Mouse (Mus musculus) neural tube, embryonic 14.5 days (tissue): ENCODE data around the gene Wfikkn2. TPM values are rescaled to one million over a fixed set of nuclear protein-coding genes. Genes with fewer than 3 reads are reported as not detected.

ENCODE experiments used
- ATAC-seq: fragments of 200-750 bp; cut with Nextera tagmentation; 2 replicates; pipeline ENCODE4 v1.8.0; 2017; ENCODE audit warnings: low read depth, mild to moderate bottlenecking, moderate TSS enrichment, moderate library complexity
- H3K27ac ChIP-seq: fragments of 300-500 bp; sonication (generic); 2 replicates; pipeline ENCODE4 v1.5.1; 2014; ENCODE audit warnings: low read depth, mild to moderate bottlenecking, control low read depth, low read length, moderate library complexity, mixed read lengths
- H3K27me3 ChIP-seq: fragments of 300-500 bp; sonication (generic); 2 replicates; pipeline ENCODE4 v1.6.1; 2014; ENCODE audit warnings: low read length; ENCODE audit not compliant: control insufficient read depth, insufficient read depth
- H3K36me3 ChIP-seq: fragments of 300-500 bp; sonication (generic); 2 replicates; pipeline ENCODE4 v1.6.1; 2014; ENCODE audit warnings: low read length, mixed read lengths; ENCODE audit not compliant: control insufficient read depth, insufficient read depth
- H3K4me1 ChIP-seq: fragments of 300-500 bp; sonication (generic); 2 replicates; pipeline ENCODE4 v1.6.1; 2014; ENCODE audit warnings: low read length; ENCODE audit not compliant: control insufficient read depth, insufficient read depth
- H3K4me2 ChIP-seq: fragments of 300-500 bp; sonication (generic); 2 replicates; pipeline ENCODE4 v1.6.1; 2014; ENCODE audit warnings: mild to moderate bottlenecking, low read depth, low read length, control low read depth
- H3K4me3 ChIP-seq: fragments of 300-500 bp; sonication (generic); 2 replicates; pipeline ENCODE4 v1.5.1; 2014; ENCODE audit warnings: low read depth, low read length, control low read depth, mixed read lengths
- H3K9ac ChIP-seq: fragments of 300-500 bp; sonication (generic); replicated peaks from 2 replicates; pipeline ENCODE4 v1.6.1; 2014; ENCODE audit warnings: low read depth, mild to moderate bottlenecking, control low read depth, low read length, mixed read lengths
- H3K9me3 ChIP-seq: fragments of 300-500 bp; sonication (generic); 2 replicates; pipeline ENCODE4 v1.6.1; 2016; ENCODE audit warnings: low read length; ENCODE audit not compliant: control insufficient read depth
- WGBS: fragments of 180-500 bp; shearing (Covaris S2); extraction: QIAGEN DNeasy Blood & Tissue Kit; methylation state at CpG from one replicate; pipeline ENCODE4 v1.1.7; 2014; 5-methylcytosine and 5-hydroxymethylcytosine counted together
- polyA plus RNA-seq: library from polyadenylated mRNA; unstranded; fragments of >200 nt; fragmentation: Nextera tagmentation; extraction: Ambion mirVana; gene quantifications from 2 replicates; pipeline ENCODE4 v1.2.1, GENCODE M21; 2014

The Wfikkn2 gene
- polyA plus RNA-seq, 1 experiment from 2014 or later, result 0.24 TPM

- Histone ChIP-seq H3K9me3 (no peaks in the 10 kb centered on the region), H3K4me2 (no peak within 1 kb of the TSS), H3K36me3 (peaks cover 8% of the 10 kb centered on the region), H3K4me1 (peaks cover 4% of the 10 kb centered on the region), H3K27ac (no peak within 1 kb of the TSS), H3K9ac (no peak within 1 kb of the TSS), H3K4me3 (no peak within 1 kb of the TSS), H3K27me3 (no peaks in the 10 kb centered on the region)
- 81% methylated on average over 11 of the region's 11 CpGs for WGBS
- ATAC-seq, result no peak
Measured at GRCm38 (mm10) chr11:94281199-94282181, 35.7 kb upstream of the Wfikkn2 start, which contains the start of gene Gm21885. Gene Gm21885, plus strand, starts transcription at chr11:94281873.

DNA sequence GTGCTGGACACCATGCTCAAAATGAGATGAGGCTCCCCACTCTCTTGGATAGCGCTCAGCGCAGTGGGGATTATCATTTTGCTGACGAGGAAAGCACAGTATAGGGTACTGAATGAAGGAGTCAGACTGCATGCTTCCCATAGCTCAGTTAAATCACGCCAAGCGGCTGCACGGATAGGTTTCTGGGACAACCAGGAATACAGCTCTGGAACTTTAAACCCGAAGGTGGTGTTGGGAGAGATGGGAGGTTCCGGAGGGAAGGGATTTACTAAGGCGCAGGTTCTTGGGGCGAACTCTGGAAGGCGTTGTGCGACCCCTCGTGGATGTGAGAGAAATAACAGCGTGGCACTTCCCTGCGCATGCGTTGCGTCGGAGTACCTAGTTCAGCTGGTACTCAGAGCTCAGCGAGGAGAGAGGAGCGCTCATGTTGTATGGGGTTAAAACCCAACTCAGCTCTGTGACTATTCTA, 31.1 kb upstream of the Wfikkn2 start:
- Histone ChIP-seq H3K4me2 (peak overlapping the region; percentile 51), H3K4me3 (peak overlapping the region; percentile 24), H3K36me3 (no peaks in the 10 kb centered on the region), H3K9me3 (no peaks in the 10 kb centered on the region), H3K27me3 (no peaks in the 10 kb centered on the region), H3K9ac (0 out of 2 replicates have a peak overlapping the region, but pooled peaks have one; percentile 37), H3K27ac (0 out of 2 replicates have a peak overlapping the region, but pooled peaks have one; percentile 16), H3K4me1 (peaks cover 5% of the 10 kb centered on the region)
- 8% methylated on average over 20 of the region's 20 CpGs for WGBS
- ATAC-seq, result peak; percentile 90

GRCm38 (mm10) chr11:94275686-94276085, 29.9 kb upstream of the Wfikkn2 start:
- Histone ChIP-seq H3K4me3 (no peak overlapping the region), H3K9me3 (no peaks in the 10 kb centered on the region), H3K4me1 (peaks cover 5% of the 10 kb centered on the region), H3K4me2 (no peak overlapping the region), H3K27ac (no peak overlapping the region), H3K36me3 (no peaks in the 10 kb centered on the region), H3K9ac (no peak overlapping the region), H3K27me3 (no peaks in the 10 kb centered on the region)
- 85% methylated on average over 2 of the region's 2 CpGs for WGBS
- no peak for ATAC-seq

- Histone ChIP-seq H3K9me3 (no peaks in the 10 kb centered on the region), H3K36me3 (no peaks in the 10 kb centered on the region), H3K27ac (no peak overlapping the region), H3K9ac (no peak overlapping the region), H3K4me1 (peaks cover 5% of the 10 kb centered on the region), H3K4me2 (no peak overlapping the region), H3K27me3 (no peaks in the 10 kb centered on the region), H3K4me3 (no peak overlapping the region)
- WGBS, result 84% methylated on average over 7 of the region's 7 CpGs
- no peak for ATAC-seq
Measured at GRCm38 (mm10) chr11:94275226-94275625, 29.4 kb upstream of the Wfikkn2 start.

GRCm38 (mm10) chr11:94274206-94274867, 28.5 kb upstream of the Wfikkn2 start:
- H3K27ac ChIP-seq, result no peak overlapping the region
- no peak for ATAC-seq
- H3K9me3 ChIP-seq, result no peaks in the 10 kb centered on the region
- no peaks in the 10 kb centered on the region for H3K36me3 ChIP-seq
- H3K4me2 ChIP-seq, result no peak overlapping the region
- no peaks in the 10 kb centered on the region for H3K27me3 ChIP-seq
- no peak overlapping the region for H3K4me3 ChIP-seq
- H3K4me1 ChIP-seq, result peaks cover 5% of the 10 kb centered on the region
- 90% methylated on average over 10 of the region's 10 CpGs for WGBS
- no peak overlapping the region for H3K9ac ChIP-seq

DNA sequence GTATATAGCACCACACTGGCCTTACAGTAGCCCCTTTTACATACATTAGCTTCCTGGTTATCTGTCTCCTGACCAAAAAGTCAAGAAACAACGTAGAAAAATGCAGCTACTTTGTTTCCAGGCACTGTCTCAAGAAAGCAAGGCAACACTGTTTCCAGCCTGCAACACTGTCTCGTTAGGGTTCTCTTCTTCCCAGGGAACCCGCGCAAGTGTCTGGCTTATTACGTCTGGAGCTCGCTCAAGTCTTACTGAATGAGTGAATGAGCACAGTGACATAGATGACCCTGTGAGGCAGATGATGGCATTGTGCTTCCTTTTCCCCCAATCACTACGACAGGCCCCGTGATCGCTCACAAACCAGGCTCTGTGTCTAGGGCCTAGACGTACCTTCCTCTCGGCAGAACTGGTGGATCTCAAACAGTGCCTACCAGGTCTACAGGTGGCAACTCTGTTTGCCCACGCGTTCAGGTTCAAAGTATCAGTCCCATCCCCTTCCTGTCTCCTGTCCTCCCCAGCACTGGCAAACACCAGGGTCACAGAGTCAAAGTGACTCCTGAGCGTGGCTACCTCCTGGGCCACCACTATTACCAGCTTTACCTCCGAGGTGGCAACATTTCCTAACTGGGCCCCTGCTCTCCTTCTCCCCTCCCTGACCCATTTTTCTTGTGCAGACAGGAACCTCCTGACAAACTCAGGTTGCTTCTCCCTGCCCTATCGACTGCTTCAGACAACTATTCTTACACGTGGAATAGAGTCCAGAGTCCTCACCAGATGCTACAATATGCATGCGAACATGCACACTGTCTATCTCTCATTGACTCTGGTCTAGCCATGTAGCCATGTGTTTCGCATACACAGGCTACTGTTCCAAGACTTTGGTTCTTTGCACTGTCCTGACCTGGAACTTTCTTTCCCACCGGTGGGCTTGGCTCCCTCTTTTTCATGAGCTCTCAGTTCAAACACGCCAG, 27.4 kb upstream of the Wfikkn2 start:
- no peak overlapping the region for H3K4me3 ChIP-seq
- no peaks in the 10 kb centered on the region for H3K36me3 ChIP-seq
- H3K4me2 ChIP-seq, result no peak overlapping the region
- no peak for ATAC-seq
- 91% methylated on average over 21 of the region's 21 CpGs for WGBS
- peaks cover 5% of the 10 kb centered on the region for H3K4me1 ChIP-seq
- no peaks in the 10 kb centered on the region for H3K27me3 ChIP-seq
- no peak overlapping the region for H3K9ac ChIP-seq
- no peaks in the 10 kb centered on the region for H3K9me3 ChIP-seq
- H3K27ac ChIP-seq, result no peak overlapping the region

GRCm38 (mm10) chr11:94271015-94271414, 25.2 kb upstream of the Wfikkn2 start:
- Histone ChIP-seq H3K9ac (no peak overlapping the region), H3K27me3 (no peaks in the 10 kb centered on the region), H3K27ac (no peak overlapping the region), H3K4me3 (no peak overlapping the region), H3K9me3 (no peaks in the 10 kb centered on the region), H3K4me2 (no peak overlapping the region), H3K4me1 (no peaks in the 10 kb centered on the region), H3K36me3 (no peaks in the 10 kb centered on the region)
- no peak for ATAC-seq
- 86% methylated on average over 2 of the region's 2 CpGs for WGBS

GRCm38 (mm10) chr11:94269906-94270305, 24.1 kb upstream of the Wfikkn2 start:
- no peak for ATAC-seq
- no peaks in the 10 kb centered on the region for H3K36me3 ChIP-seq

More at GRCm38 (mm10) chr11:94269906-94270305, 24.1 kb upstream of the Wfikkn2 start:
- H3K9ac ChIP-seq, result no peak overlapping the region
- 92% methylated on average over 7 of the region's 7 CpGs for WGBS
- no peaks in the 10 kb centered on the region for H3K4me1 ChIP-seq
- H3K27me3 ChIP-seq, result no peaks in the 10 kb centered on the region
- H3K9me3 ChIP-seq, result no peaks in the 10 kb centered on the region
- no peak overlapping the region for H3K4me3 ChIP-seq
- no peak overlapping the region for H3K4me2 ChIP-seq
- H3K27ac ChIP-seq, result no peak overlapping the region
